Mouse (Mus musculus): ENCODE measurements around the gene Slc52a3. TPM values are rescaled to one million over a fixed set of nuclear protein-coding genes. Genes with fewer than 3 reads are reported as not detected.

Slc52a3 gene
- total RNA-seq, 1 experiment from 2014 or later = 3.0 TPM

DNA sequence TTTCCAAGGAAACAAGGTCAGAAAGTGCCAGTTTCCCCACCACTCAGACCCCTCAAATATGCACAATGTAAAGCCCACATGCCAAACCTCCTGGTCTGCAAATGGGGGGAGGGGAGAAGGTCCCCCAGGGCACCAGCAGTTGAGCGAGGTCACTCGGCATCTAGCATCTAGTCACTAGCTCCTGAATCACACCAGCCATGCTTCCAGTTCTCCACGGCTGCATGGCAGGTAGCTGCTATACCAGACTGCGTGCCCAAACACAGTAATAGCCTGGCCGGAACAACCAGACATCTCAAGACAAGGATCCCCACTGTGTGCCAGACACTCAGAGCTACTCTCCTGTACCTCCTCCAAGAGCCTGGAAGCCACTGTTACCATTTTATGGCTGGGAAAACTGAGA is 24.6 kb upstream of the Slc52a3 start:
- no peak for ATAC-seq (replicated peaks; ENCODE audit: insufficient number of reproducible peaks, low FRiP score, low TSS enrichment, poor library complexity, severe bottlenecking)

DNA sequence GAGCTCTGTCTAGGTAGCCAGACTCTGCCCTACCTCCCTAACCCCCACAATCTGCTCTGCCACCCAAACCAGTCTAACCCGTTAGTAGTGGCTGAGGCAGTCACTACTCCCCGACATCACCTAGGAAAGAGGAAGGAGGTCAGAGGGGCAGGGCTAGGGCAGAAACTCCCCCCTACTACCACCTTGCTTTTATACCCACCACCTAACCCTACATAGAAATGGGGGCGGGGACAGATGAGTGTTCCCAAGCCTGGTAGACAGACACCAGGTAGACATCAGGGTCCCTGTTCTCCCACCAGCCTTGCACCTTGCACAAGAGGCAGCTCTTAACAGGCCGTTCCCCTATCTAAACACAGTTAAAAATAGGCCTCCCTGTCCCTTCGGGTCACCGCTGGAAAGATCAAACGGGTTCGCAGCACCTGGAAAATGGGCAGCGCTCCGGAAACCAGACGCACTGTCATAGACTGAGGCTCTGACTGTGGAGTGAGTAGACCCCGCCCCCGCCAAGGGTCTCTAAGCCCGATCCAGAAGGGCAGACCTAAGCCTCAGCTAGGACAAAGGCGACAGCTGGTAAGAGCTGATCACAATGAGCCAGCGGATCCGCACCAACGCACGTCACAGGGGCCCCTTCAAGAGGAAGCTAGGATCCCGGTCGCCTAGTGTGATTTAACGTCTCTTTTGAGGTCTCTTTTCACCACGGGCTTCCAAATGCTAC is 23.3 kb upstream of the Slc52a3 start:
- peak; percentile 30 for ATAC-seq (replicated peaks; ENCODE audit: insufficient number of reproducible peaks, low FRiP score, low TSS enrichment, poor library complexity, severe bottlenecking)

DNA sequence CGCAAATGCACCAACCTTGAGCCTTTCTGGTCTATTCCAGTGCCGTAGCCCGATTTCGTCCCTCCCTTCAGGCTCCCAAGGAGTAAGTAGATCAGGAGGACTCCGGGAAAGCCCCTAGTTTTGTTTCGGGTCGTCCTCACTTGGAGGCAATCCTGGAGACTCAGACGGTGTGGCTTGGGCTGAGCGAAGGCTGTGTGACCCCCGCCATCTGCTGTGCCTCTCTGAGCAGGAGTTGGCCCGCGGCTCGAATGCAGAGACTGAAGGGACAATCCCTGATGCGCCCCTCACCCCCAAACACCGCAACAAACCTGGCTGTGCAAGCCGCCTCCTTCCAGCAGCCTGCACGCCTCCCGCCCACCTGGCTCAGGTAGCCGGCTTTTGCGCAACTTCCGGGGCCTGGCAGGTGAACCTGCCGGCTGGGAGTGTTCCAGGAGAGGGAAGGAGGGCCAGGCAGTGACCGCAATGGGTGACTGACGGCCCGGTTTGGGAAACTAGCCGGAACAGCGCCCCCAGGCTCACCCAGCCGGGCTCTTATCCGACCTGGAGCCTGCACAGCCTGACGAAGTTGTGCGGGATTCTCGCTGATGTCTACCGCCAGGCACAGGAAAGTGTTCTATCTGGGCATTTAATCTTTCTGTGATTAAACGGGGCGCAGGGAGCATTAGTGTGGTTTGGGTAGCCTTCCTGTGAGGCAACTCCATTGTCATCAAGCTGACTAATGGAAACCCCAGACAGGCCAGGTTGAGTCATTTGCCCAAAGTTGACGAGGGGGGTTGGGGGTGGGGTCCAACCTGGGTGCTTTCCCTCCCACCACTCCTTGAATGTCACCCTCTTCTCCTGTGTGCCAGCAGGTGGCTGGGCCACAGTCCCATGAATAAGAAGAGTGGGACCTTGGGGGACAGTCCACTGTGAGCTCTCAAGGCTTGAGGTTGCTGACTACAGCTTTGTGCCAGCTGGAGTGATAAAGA is 22.4 kb upstream of the Slc52a3 start:
- ATAC-seq (replicated peaks; ENCODE audit: insufficient number of reproducible peaks, low FRiP score, low TSS enrichment, poor library complexity, severe bottlenecking) = no peak

DNA sequence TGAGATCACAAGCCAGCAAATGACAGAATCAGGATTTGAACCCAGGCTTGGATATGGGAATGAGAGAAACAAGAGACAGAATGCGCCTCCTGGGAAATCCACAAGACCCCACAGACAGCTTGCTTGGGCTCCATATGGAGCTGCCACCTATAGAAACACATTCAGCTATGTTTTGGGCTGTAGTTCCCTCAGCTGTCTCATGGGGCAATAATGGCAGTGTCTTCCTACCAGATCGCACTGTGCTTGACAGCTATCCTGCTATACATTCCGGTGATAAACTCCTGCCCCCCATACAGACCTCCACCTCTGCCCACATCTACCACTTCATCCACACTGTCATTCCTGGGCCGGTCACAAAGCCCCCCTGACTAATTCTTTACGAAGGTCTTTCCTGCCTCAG is 21.0 kb upstream of the Slc52a3 start:
- ATAC-seq (replicated peaks; ENCODE audit: insufficient number of reproducible peaks, low FRiP score, low TSS enrichment, poor library complexity, severe bottlenecking) = no peak

DNA sequence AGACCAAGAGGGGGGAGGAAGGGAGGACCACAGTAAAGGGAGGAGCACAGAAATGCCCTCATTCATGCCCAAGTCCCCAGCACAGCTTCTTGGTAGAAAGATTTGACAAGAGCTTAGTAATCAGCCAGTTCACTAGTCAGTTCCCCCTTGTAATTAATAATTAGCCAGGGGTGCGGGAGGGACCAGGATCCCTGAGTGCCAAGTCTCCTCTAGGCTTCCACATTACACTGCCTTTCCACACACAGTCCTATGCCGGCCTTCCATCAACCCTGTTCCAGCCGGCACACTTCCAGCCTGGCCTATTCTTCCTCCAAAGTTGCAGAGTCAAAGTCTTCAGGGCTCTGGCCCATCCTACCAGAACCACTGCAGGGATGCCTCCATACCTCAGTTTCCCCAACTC is 20.2 kb upstream of the Slc52a3 start:
- no peak for ATAC-seq (replicated peaks; ENCODE audit: insufficient number of reproducible peaks, low FRiP score, low TSS enrichment, poor library complexity, severe bottlenecking)

DNA sequence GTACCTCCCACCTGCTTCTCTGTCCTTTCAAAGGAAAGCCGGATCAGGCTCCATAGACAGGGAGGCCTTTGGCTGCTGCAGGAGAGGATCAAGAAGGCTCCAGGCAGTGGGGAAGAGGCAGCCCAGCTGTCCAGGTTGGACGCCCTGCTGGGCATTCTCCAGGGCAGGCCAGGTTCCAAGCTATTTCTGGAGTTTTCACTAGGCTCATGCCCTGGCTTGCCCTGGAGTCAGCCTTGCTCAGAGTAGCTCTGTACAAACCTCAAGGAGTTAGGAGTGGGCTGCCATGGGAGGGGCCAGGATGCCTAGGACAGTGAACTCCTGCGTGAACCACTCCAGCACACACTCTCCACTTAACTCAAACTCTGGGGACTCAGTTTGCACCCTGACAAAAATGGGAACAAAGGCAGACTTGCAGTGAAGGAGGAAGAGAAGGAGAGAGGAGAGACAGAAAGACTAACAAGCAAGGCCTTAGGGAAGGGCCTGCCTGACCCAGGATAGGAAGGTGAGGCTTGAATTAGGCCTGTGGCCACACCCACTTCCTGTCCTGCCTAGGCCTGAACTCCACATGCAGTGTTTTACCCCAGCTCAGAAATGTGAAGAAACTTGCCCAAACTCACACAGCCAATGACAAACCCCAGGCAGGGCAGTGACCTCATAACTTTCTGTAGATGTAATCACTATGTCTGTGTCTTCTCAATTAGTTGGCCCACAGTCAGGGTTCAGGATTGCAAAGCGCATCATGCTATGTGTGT is 18.4 kb upstream of the Slc52a3 start:
- ATAC-seq (replicated peaks; ENCODE audit: insufficient number of reproducible peaks, low FRiP score, low TSS enrichment, poor library complexity, severe bottlenecking) = no peak

DNA sequence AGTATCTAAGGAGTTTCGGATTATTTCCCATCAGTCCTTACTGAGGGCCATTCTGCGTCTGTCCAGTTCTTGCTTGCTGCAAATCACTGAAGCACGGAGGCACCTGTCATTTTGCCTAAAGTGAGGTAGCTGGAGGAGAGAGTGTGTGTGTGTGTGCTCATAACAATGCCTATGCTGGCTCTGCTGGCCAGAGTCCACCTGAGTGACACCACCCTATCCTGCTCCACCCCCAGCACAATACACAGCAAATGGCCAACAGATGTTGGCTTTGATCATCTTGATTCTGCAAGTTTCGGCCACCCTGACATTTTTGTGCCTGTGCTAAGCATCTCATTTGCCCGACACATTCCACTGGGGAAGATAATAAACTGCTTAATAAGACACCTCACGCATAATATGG is 17.8 kb upstream of the Slc52a3 start:
- no peak for ATAC-seq (replicated peaks; ENCODE audit: insufficient number of reproducible peaks, low FRiP score, low TSS enrichment, poor library complexity, severe bottlenecking)

DNA sequence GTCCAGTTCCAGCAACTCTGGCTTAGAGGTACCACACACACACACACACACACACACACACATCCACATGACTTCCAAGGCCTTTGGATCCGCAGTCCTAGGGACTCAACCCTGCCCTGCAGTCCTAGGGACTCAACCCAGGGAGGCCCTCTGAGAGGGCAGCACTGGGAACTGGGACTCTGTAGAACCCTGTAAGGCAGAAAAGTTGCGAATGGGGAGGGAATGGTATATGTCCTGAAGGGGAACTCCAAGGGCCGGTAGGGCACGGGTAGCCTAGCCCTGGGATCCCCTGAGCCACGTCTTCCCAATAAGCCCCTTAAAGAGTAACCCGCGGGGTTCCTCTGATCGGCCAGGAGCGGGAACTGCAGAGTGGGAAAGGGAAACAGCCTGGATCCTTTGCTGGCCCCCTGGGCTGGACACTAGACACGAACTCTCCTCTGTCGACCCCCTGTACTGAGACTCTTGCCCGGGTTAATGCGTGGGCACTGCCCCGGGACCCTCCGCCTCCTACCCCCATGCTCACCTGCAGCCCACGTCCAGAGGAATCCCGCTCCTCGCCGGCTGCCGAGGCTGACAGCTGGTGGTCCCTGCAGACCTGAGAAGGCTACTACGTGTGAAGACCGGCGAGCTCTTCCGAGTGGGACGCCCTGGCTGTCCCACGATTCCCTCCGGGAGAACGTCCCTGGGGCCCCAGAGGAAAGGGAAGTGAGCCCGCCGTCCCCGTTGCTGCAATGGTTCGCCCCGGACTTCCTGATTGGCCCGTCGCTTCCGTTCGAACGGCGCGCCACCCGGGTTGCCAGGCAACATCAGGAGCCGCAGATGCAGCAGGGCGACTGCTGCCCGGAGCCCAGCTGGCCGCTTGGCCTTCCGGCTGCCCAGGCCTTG is 16.6 kb upstream of the Slc52a3 start, which contains the start of gene Fam110a:
Gene Fam110a (minus strand): TSS at position 750 of the 885 bp plus-strand sequence.
- peak; percentile 91 for ATAC-seq (replicated peaks; ENCODE audit: insufficient number of reproducible peaks, low FRiP score, low TSS enrichment, poor library complexity, severe bottlenecking)

DNA sequence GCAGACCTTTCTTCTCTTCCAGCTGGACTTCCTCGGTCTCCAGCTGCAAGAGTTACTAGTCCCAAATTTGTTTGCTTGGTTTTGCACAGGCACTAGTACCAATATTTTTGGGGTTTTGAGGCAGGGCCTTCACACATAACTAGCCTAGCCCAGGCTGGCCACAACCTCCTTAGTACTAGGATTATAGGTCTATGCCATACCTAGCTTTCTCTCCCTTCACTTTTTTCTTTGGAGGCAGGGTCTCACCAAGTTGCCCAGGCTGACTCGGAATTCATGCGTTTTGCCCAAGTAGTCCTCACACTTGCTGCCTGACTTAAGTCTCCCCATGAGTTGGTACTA is 16.0 kb upstream of the Slc52a3 start:
- ATAC-seq (replicated peaks; ENCODE audit: insufficient number of reproducible peaks, low FRiP score, low TSS enrichment, poor library complexity, severe bottlenecking) = no peak

DNA sequence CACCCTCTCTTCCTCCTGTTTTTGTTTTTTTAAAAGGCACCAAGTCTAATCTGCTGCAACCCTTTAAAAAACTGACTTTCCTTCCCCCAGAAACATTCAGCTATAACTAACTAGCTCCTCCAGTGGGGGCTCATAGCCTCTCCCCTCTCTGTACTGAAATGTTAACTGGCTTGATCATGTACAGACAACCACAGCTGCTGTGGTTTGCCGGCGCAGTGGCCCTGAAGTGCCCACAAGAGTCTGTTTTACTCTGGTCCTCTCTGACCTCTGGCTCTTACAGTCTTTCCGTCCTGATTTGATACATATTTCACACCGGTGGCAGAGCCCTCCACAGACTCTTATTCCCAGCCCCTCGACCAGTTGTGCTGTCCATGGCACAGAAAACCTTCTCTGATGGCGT is 15.0 kb upstream of the Slc52a3 start:
- no peak for ATAC-seq (replicated peaks; ENCODE audit: insufficient number of reproducible peaks, low FRiP score, low TSS enrichment, poor library complexity, severe bottlenecking)

DNA sequence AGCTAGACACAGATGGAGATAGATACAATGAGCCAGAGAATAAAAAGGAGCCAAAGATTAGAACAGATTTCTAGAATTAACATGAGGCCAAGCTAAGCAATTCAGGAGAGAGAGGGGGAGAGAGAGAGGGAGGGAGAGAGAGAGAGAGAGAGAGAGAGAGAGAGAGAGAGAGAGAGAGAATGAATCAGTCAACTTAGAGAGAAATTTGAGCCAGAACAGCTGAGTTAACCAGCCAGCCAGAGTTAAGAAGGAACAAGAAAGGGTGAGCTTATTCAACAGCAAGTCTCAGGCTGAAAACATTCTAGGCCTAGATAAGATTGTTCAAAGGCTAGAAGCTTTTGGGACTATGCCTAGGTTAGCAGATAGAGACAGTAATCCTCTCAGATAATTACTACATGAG is 13.8 kb upstream of the Slc52a3 start:
- no peak for ATAC-seq (replicated peaks; ENCODE audit: insufficient number of reproducible peaks, low FRiP score, low TSS enrichment, poor library complexity, severe bottlenecking)

DNA sequence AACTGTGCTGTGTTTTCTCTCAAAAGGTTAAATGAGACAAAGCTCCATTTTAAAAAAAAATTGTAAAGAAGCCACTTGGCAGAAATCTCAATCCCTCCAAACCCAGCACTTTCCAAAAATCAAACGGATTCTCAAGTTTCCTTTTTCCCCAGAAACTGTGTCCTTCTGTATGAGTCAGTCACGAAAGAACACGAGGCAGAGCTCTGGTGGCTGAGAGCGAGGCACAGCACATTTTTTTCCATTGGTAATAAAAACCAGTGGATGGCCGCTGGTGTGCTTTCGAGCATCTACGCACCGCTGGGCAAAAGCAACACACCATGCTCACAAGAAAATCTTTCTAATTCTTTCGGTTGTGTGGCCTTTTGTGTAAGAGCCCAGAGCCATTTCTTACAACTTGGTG is 12.3 kb upstream of the Slc52a3 start:
- ATAC-seq (replicated peaks; ENCODE audit: insufficient number of reproducible peaks, low FRiP score, low TSS enrichment, poor library complexity, severe bottlenecking) = no peak

DNA sequence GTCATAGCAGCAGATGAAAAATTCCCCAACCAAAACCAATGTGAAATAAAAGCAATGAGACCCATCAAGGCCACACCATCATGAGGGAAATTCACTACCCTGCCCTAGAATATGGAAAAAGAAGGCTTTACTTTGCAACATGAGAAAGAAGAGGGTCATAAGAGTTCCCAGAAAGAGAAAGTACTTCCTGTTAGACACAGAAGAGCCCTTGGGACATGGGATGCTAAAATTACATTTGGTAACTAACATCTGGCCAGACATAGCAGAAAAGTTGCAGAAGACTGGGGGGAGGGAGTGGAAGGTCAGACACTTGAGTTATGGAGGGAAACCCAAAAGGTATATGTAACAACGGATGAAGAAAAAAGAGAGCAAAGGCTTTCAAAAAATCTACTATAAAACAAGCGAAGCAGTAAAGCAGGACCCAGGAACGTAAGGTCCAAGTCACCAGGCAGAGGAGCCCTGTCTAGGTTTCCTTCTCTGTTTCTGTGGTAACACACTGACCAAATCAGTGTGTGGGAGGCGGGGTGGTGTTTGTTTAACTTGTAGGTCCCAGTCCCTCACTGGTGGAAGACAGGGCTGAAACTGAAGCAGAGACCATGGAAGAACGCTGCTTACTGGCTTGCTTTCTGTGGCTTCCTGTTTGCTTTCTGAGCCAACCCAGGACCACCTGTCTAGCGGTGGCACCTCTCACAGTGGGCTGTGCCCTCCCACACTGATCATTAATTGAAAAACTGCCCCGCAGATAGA is 10.7 kb upstream of the Slc52a3 start:
- no peak for ATAC-seq (replicated peaks; ENCODE audit: insufficient number of reproducible peaks, low FRiP score, low TSS enrichment, poor library complexity, severe bottlenecking)

DNA sequence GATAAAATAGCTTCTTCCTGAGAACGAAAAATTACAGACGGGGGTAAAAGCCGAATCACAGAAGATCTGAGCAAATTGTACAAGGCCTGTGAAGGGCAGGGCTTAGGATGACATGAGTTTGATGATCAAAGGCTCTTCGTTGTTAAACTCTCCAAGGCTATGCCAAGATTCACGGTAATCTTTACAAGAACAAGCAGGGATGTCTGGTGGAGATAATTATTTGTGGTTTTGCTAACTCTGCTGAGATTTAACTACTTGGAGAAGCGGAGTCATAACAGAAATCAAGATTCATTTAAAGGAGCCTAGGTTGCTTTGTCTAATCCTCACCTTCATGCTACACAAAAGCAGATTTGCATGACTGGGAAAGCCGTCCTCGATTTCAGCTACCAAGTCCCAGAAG is 9.4 kb upstream of the Slc52a3 start:
- ATAC-seq (replicated peaks; ENCODE audit: insufficient number of reproducible peaks, low FRiP score, low TSS enrichment, poor library complexity, severe bottlenecking) = no peak

DNA sequence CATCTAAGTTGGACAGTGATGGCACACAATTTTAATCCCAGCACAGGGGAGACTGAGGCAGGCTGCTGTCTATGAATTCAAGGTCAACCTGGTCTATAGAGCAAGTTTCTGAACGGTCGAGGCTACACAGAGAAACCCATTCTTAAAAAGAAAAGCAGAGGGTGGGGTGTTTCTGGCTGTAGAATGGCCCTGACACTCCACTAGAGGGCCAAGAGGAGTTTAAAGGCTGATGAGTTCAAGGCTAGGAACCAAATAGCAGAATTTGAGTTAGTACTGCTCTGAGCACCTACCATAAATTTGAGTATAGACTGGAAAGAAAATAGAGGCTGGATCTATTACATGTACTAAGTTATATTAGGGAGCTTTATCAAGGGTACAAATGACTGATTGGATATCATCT is 7.3 kb upstream of the Slc52a3 start:
- ATAC-seq (replicated peaks; ENCODE audit: insufficient number of reproducible peaks, low FRiP score, low TSS enrichment, poor library complexity, severe bottlenecking) = no peak

DNA sequence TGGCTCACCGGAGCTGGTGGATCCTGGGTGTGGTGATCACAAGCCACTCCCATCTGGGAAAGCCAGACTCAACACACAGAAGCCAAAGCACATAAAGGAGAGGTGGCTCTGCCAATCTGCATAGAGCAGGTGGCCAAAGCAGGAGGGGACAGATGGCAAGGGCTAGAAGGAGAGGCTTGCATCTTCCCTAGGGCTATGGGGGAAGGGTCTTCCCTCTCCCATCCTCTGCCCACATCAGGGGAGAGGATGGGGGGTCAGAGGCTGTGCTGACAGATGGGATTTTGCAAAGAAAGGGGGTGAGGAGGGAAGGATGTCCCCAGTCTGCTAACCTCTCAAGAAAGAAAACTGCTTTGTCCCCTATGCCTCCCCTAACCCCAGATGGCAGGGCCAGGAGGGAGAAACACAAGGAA is 5.3 kb upstream of the Slc52a3 start:
- no peak for ATAC-seq (replicated peaks; ENCODE audit: insufficient number of reproducible peaks, low FRiP score, low TSS enrichment, poor library complexity, severe bottlenecking)

DNA sequence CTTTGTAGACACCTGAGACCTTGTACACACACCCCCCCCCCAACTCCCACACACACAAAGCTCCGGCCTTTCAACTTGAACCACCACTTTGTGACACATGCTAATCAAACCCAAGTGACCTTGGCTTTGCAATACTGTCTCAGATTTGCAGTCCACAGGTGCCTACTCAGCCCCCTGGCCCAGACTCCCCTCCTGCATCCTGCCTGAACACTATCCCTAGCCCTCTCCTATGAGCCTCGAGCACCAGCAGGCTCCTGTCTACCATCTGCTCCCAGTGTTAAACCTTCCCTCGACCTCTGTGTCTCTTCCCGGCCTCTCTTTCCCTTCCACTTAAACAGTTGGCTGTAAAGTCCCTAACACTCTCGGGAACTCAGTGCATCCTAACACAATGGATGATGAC is 4.9 kb upstream of the Slc52a3 start:
- no peak for ATAC-seq (replicated peaks; ENCODE audit: insufficient number of reproducible peaks, low FRiP score, low TSS enrichment, poor library complexity, severe bottlenecking)

All from monocyte, adult 5-6 weeks (primary cell).